8 mouse cellular contexts compared by ENCODE assay signal in the genomic region with DNA sequence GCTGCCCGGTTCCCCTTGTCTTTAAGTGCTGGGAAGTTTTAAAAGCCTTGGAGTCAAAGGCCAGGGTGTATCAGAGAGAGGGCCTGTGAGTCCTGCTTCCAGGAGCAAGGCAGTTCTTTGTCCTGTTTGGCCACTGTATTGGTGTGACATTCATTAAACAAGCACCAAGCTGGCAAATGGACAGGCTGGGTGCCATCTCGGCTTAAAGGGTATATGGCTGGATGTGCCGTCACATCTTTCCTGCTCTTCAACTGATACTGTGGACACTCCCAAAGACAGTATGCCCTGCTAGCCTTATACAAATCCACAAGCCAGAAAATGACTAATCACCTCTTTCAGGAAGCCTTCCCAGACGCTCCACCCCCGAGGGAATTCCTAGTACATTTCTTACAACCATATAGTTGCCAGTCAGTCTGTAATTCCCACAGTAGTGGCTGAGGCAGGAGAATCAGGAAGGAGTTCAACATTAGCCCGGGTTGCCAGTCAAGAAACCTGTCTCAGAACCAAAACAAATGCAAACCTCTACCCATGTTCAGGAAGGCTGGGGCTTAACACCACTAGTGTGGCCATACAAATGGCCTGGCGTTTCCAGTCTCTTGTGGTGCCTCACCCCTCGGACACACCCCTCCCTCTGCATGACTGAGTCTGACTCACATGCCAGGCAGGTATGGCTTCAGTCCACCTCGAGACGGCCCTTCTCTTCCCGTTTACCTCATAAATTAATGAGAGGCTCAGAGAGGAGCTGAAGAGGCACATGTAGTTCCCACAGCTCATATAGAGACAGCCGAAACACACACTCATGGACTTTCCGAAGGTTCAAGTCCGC.
A peak's percentile ranks its signal among the peaks of the same experiment; 100 is the strongest.
DNase-seq lines count a peak whose midpoint lies in the region; ATAC-seq and TF ChIP-seq lines count a peak whose summit lies in the region.

No protein-coding gene starts in this region.

- H3K4me2 ChIP-seq in hindbrain, embryonic 15.5 days: peak overlapping the region; percentile 42; the same call in 1 of the 2 replicates
- H3K4me2 ChIP-seq in midbrain, embryonic 15.5 days: peak overlapping the region; percentile 41; the same call in 1 of the 2 replicates

- 60% methylated on average over 14 of the region's 14 CpGs for WGBS in hindbrain, embryonic 15.5 days
- WGBS in midbrain, embryonic 15.5 days: 60% methylated on average over 14 of the region's 14 CpGs

- no peak for TF ChIP-seq CTCF in layer of hippocampus, adult 2 months (conservative IDR thresholded peaks at IDR 0.05)

- no peaks in the 10 kb centered on the region for H3K36me3 ChIP-seq in hindbrain, embryonic 15.5 days
- no peaks in the 10 kb centered on the region for H3K36me3 ChIP-seq in midbrain, embryonic 15.5 days (replicated peaks)

- no peak overlapping the region; the same call in 1 of the 2 replicates for H3K4me3 ChIP-seq in layer of hippocampus, adult 2 months
- no peak overlapping the region for H3K4me3 ChIP-seq in hindbrain, embryonic 15.5 days
- no peak overlapping the region for H3K4me3 ChIP-seq in midbrain, embryonic 15.5 days

- H3K9ac ChIP-seq in hindbrain, embryonic 15.5 days: no peak overlapping the region
- no peak overlapping the region for H3K9ac ChIP-seq in midbrain, embryonic 15.5 days

- no peak for DNase-seq in layer of hippocampus, adult 2 months (ENCODE audit: low spot score in 2 of 2)
- no peak for DNase-seq in layer of hippocampus, postnatal 25 days (ENCODE audit: extremely low spot score in 1 of 2, low spot score in 1 of 2)
- peak; percentile 89 for DNase-seq in adipocyte (ENCODE audit: low spot score)
- no peak for DNase-seq in right cerebral cortex, postnatal 25 days
- DNase-seq in gastrocnemius, postnatal 10 days: no peak
- no peak for DNase-seq in testis, postnatal 14 days (ENCODE audit: low spot score)

- H3K27me3 ChIP-seq in hindbrain, embryonic 15.5 days: peaks cover 9% of the 10 kb centered on the region; the same call in 1 of the 2 replicates
- H3K27me3 ChIP-seq in midbrain, embryonic 15.5 days (replicated peaks): no peaks in the 10 kb centered on the region

- no peaks in the 10 kb centered on the region for H3K9me3 ChIP-seq in hindbrain, embryonic 15.5 days
- no peaks in the 10 kb centered on the region for H3K9me3 ChIP-seq in midbrain, embryonic 15.5 days

- no peak for ATAC-seq in hindbrain, embryonic 15.5 days (ENCODE audit: low FRiP score, low read depth)
- no peak for ATAC-seq in midbrain, embryonic 15.5 days (replicated peaks)

- peaks cover 50% of the 10 kb centered on the region for H3K4me1 ChIP-seq in hindbrain, embryonic 15.5 days (replicated peaks)
- H3K4me1 ChIP-seq in midbrain, embryonic 15.5 days: peaks cover 27% of the 10 kb centered on the region

- peak overlapping the region; percentile 78; the same call in 1 of the 2 replicates for H3K27ac ChIP-seq in layer of hippocampus, adult 2 months
- H3K27ac ChIP-seq in hindbrain, embryonic 15.5 days (replicated peaks): no peak overlapping the region
- H3K27ac ChIP-seq in midbrain, embryonic 15.5 days: no peak overlapping the region
